Mouse (Mus musculus): Measurements from ENCODE around the gene Hlcs. TPM values are rescaled to one million over a fixed set of nuclear protein-coding genes. Genes with fewer than 3 reads are reported as not detected.
A peak's percentile ranks its signal among the peaks of the same experiment; 100 is the strongest.

The Hlcs gene
- polyA plus RNA-seq, 1 experiment = 17.5 TPM

- Histone ChIP-seq H3K27ac (ENCODE audit: insufficient read depth, low read length) (no peak overlapping the region), H3K4me1 (ENCODE audit: control insufficient read depth, insufficient read depth, low read length) (no peaks in the 10 kb centered on the region), H3K27me3 (ENCODE audit: control insufficient read depth, insufficient read depth, low read length) (peaks cover 8% of the 10 kb centered on the region; the same call in 1 of the 2 replicates), H3K4me3 (replicated peaks; ENCODE audit: insufficient read depth, low read depth, low read length) (no peak overlapping the region)
- TF ChIP-seq CTCF (IDR thresholded peaks at IDR 0.05; ENCODE audit: borderline replicate concordance, insufficient read depth, low read depth, low read length) (no peak), POLR2A (IDR thresholded peaks at IDR 0.05; ENCODE audit: borderline replicate concordance, insufficient read depth, low read length) (no peak)
- 12% methylated on average over 12 of the region's 12 CpGs for WGBS
- no peak for DNase-seq
Observed at GRCm38 (mm10) chr16:94097724-94098455, 215.5 kb downstream of the Hlcs start.

- no peaks in the 10 kb centered on the region for H3K4me1 ChIP-seq (ENCODE audit: control insufficient read depth, insufficient read depth, low read length)
- no peak overlapping the region for H3K27ac ChIP-seq (ENCODE audit: insufficient read depth, low read length)
- TF ChIP-seq POLR2A (IDR thresholded peaks at IDR 0.05; ENCODE audit: borderline replicate concordance, insufficient read depth, low read length) (no peak), CTCF (IDR thresholded peaks at IDR 0.05; ENCODE audit: borderline replicate concordance, insufficient read depth, low read depth, low read length) (no peak)
- H3K4me3 ChIP-seq (replicated peaks; ENCODE audit: insufficient read depth, low read depth, low read length) = no peak overlapping the region
- WGBS = 4% methylated on average over 14 of the region's 14 CpGs
- peaks cover 10% of the 10 kb centered on the region; the same call in 1 of the 2 replicates for H3K27me3 ChIP-seq (ENCODE audit: control insufficient read depth, insufficient read depth, low read length)
- peak in 1 of 2 experiments; percentile 32 for DNase-seq
Observed at GRCm38 (mm10) chr16:94096479-94096878, 216.9 kb downstream of the Hlcs start.

- H3K27me3 ChIP-seq (ENCODE audit: control insufficient read depth, insufficient read depth, low read length) = peaks cover 13% of the 10 kb centered on the region; the same call in 1 of the 2 replicates
- DNase-seq = no peak
- TF ChIP-seq POLR2A (IDR thresholded peaks at IDR 0.05; ENCODE audit: borderline replicate concordance, insufficient read depth, low read length) = no peak
- TF ChIP-seq CTCF (IDR thresholded peaks at IDR 0.05; ENCODE audit: borderline replicate concordance, insufficient read depth, low read depth, low read length) = no peak
- WGBS = 3% methylated on average over 26 of the region's 26 CpGs
- no peak overlapping the region for H3K27ac ChIP-seq (ENCODE audit: insufficient read depth, low read length)
- no peaks in the 10 kb centered on the region for H3K4me1 ChIP-seq (ENCODE audit: control insufficient read depth, insufficient read depth, low read length)
- no peak overlapping the region for H3K4me3 ChIP-seq (replicated peaks; ENCODE audit: insufficient read depth, low read depth, low read length)
Observed at GRCm38 (mm10) chr16:94095109-94095822, 218.1 kb downstream of the Hlcs start.

- 5% methylated on average over 48 of the region's 48 CpGs for WGBS
- H3K27me3 ChIP-seq (ENCODE audit: control insufficient read depth, insufficient read depth, low read length) = peaks cover 13% of the 10 kb centered on the region; the same call in 1 of the 2 replicates
- no peak for DNase-seq
- TF ChIP-seq CTCF (IDR thresholded peaks at IDR 0.05; ENCODE audit: borderline replicate concordance, insufficient read depth, low read depth, low read length) (no peak), POLR2A (IDR thresholded peaks at IDR 0.05; ENCODE audit: borderline replicate concordance, insufficient read depth, low read length) (no peak)
- H3K4me1 ChIP-seq (ENCODE audit: control insufficient read depth, insufficient read depth, low read length) = no peaks in the 10 kb centered on the region
- no peak overlapping the region for H3K27ac ChIP-seq (ENCODE audit: insufficient read depth, low read length)
- H3K4me3 ChIP-seq (replicated peaks; ENCODE audit: insufficient read depth, low read depth, low read length) = no peak overlapping the region
Observed at GRCm38 (mm10) chr16:94094251-94095108, 218.9 kb downstream of the Hlcs start.

GRCm38 (mm10) chr16:94093151-94093863 is 220.1 kb downstream of the Hlcs start:
- TF ChIP-seq POLR2A (IDR thresholded peaks at IDR 0.05; ENCODE audit: borderline replicate concordance, insufficient read depth, low read length) (no peak), CTCF (IDR thresholded peaks at IDR 0.05; ENCODE audit: borderline replicate concordance, insufficient read depth, low read depth, low read length) (no peak)
- H3K4me1 ChIP-seq (ENCODE audit: control insufficient read depth, insufficient read depth, low read length) = no peaks in the 10 kb centered on the region
- H3K4me3 ChIP-seq (replicated peaks; ENCODE audit: insufficient read depth, low read depth, low read length) = no peak overlapping the region
- DNase-seq = no peak
- WGBS = 4% methylated on average over 24 of the region's 24 CpGs
- H3K27me3 ChIP-seq (ENCODE audit: control insufficient read depth, insufficient read depth, low read length) = peaks cover 15% of the 10 kb centered on the region; the same call in 1 of the 2 replicates
- no peak overlapping the region for H3K27ac ChIP-seq (ENCODE audit: insufficient read depth, low read length)

GRCm38 (mm10) chr16:94092511-94093150 is 220.7 kb downstream of the Hlcs start:
- no peak overlapping the region for H3K4me3 ChIP-seq (replicated peaks; ENCODE audit: insufficient read depth, low read depth, low read length)
- no peaks in the 10 kb centered on the region for H3K4me1 ChIP-seq (ENCODE audit: control insufficient read depth, insufficient read depth, low read length)
- TF ChIP-seq CTCF (IDR thresholded peaks at IDR 0.05; ENCODE audit: borderline replicate concordance, insufficient read depth, low read depth, low read length) (no peak), POLR2A (IDR thresholded peaks at IDR 0.05; ENCODE audit: borderline replicate concordance, insufficient read depth, low read length) (no peak)
- no peak overlapping the region for H3K27ac ChIP-seq (ENCODE audit: insufficient read depth, low read length)
- DNase-seq = no peak
- peaks cover 15% of the 10 kb centered on the region; the same call in 1 of the 2 replicates for H3K27me3 ChIP-seq (ENCODE audit: control insufficient read depth, insufficient read depth, low read length)
- WGBS = 3% methylated on average over 12 of the region's 12 CpGs

Measured in cerebellum, adult 2 months (tissue).